Mouse (Mus musculus): Measurements from ENCODE around the gene Ier2.
"Not testable (repeated sequence)": the region's sequence is repeated elsewhere in the genome, so short reads cannot be mapped to it uniquely, and the experiment has no call there.

Ier2 gene

GRCm38 (mm10) chr8:84638555-84639161, 24.0 kb downstream of the Ier2 start:
- DNase-seq: no peak

DNA sequence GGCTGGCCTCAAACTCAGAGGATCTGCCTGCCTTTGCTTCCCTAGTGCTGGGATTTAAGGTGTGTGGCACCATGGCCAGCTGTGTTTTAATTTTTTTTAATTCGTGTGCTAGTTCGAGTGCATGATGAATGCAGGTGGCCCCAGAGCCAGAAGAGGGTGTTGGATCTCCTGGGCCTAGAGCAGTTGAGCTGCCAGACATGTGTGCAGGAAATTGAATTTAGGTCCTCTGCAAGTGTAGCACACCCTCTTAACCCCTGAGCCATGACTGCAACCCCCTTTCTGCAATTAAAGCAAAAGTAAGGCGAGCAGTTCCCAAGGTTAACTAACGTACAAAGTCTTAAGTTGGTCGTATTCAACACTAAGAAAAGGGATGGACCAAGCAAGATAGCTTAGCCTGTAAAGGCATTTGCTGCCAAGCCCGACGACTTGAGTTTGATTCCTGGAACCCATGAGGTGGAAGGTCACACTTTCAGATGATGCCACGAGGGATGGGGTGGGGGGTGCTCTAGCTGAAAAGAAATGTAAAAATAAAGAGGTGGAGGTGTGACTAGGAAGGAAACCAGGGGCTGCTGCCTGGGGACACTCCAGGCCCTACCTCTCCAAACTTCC, 24.6 kb downstream of the Ier2 start:
- DNase-seq: no peak

DNA sequence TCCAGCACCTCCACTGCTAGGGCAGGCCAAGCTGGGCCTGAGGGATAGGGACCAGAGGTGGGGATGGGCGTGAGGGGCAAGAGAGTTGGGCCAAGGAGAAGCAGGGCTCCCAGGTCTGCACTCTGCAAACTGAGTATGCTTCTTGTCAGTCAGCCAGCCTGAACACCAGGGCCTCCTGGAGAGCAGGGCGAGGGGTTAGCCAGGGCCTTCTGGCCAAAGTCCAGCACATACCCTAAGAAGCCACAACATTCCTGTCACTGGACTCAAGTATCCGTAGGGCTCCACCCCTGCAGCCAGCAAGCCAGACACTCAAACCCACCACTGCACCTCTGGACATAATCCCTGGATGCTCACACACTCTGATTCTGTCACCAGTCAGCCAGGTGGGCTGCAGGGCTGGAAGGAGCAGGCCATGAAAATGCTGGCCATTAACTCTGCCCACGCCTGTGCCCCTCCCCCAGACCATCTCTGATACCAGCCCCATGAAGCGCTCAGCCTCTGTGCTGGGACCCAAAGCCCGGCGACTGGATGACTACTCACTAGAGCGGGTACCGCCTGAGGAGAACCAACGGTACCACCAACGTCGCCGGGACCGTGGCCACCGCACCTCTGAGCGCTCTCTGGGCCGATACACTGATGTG, 26.5 kb downstream of the Ier2 start:
- peak; percentile 58 for DNase-seq

- no peak for DNase-seq
These were observed 27.1 kb downstream of the Ier2 start for GRCm38 (mm10) chr8:84635397-84636050.

GRCm38 (mm10) chr8:84634849-84635304, 27.8 kb downstream of the Ier2 start:
- no peak for DNase-seq

DNA sequence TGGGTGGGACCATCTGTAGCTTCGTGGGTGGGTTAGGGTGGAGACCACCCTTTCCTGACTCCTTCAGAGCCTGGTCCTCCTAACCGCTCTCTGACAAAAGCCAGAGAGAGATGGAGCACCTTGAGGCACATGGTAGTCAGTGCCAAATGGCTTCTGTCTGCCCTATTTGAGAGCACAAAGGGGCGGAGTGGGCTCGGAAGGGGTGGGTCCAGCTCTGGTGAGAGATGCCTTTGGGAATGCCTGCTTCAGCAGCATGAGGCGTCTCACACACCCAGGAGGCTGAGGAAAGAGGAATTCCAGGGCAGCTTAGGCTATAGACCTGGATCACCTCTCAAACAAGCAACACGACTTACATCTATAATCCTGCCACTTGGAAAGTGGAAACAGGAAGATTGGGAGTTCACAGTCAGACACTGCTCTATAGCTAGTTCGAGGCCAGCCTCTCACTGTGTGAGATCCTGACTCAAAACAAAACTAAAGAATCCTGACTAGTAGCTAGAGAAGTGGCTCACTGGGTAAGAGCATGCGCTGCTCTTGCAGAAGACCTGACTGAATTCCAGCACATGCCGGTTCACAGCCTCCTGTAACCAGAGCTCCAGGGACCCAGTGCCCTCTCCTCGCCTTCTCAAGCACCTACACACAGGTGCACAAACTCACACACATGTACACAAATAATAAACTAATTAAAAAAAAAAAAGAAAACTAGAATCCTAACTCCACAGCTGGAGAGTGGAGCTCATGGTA, 28.6 kb downstream of the Ier2 start:
- DNase-seq: no peak

DNA sequence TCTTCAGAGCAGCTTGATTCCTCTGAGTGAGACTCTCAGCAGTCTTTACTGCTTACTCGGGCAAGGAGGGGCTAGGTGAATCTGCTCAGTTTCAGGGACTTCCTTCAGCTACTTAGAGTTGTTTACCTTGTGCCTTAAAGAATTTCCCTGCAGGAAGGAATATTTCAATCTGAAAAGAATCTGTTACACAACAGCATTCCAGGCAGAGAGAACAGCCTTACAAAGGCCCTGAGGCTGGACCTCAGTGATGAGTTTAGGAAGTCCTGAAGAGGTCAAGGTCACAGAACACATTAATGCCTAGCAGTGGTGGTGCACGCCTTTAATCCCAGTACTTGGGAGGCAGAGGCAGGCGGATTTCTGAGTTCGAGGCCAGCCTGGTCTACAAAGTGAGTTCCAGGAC, 30.8 kb downstream of the Ier2 start:
- DNase-seq: no peak

- no peak for DNase-seq
These were observed 32.5 kb downstream of the Ier2 start for GRCm38 (mm10) chr8:84630145-84630544.

- no peak for DNase-seq
These were observed 33.1 kb downstream of the Ier2 start for GRCm38 (mm10) chr8:84629586-84629985.

DNA sequence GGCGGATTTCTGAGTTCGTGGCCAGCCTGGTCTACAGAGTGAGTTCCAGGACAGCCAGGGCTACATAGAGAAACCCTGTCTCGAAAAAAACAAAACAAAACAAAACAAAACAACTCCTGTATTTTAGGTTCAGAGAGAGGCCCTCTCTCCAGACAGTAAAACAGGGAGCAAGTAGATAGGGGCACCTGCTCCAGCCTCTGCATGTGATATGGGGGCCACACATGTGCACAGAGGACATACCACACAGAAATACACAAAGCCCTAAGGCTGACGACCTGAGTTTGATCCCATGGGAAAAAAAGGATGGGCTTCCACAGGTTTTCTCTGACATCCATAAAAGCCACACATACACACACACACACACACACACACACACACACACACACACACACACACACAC, 39.2 kb downstream of the Ier2 start:
- not testable (repeated sequence) for DNase-seq

DNA sequence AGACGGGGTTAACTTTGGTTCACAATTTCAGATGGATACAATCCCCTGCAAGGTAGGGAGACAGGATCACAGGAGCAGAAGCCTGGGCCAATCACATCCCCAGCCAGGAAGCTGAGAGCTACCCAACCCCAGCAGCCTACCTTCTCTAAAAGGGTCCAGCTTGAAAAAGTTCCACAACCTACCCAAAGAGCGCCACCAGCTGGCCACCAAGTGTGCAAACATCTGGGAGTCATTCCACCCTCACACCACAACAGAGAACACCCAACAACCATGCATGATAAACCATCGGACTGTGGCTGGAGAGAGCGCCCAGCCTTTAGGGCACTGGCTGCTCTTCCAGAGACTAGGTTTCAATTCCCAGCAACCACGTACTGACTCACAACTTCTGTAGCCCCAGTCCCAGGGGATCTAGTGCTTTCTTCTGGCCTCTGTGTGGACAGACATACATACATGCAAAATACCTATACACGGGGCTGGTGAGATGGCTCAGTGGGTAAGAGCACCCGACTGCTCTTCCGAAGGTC, 41.5 kb downstream of the Ier2 start:
- no peak for DNase-seq

GRCm38 (mm10) chr8:84617005-84617404, 45.6 kb downstream of the Ier2 start:
- DNase-seq: no peak

DNA sequence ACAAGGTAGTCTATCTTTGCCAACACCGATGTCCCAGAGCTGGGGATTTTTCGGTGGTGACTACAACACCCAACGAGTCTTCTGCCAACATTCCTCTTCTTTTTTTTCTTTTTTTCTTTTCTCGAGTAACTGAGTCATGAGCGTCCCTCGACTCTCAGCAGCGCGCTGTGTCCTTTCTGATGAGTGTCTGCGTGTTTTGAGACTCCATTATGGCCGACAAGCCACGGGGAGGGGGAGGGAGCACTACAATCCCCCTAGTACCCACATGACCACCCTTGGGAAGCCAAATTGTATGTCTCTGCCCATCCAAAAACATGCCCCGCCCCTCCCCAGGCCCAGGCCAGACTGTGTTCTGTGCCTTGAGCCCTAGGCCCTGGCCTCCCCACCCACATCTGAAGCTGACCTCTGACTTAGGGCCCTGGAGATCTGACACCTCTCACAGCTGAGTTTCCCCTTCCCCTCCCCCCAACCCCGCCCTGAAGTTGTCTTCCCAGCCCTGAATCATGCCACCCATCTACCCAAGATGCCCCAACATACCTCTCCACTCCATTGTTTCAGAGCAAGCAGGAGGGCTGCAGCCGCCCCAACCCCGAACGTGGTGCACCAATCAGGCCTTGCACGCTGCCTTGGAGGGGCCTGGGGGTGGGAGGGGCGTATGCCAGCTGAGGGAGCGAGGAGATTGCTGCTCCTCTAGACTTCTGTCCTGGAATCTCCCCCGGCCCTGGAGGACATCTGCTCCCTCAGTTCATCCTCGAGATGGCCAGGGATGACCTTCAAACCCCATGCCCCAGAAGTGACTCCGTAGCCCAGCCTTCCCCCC, 46.8 kb downstream of the Ier2 start:
- DNase-seq: no peak

DNA sequence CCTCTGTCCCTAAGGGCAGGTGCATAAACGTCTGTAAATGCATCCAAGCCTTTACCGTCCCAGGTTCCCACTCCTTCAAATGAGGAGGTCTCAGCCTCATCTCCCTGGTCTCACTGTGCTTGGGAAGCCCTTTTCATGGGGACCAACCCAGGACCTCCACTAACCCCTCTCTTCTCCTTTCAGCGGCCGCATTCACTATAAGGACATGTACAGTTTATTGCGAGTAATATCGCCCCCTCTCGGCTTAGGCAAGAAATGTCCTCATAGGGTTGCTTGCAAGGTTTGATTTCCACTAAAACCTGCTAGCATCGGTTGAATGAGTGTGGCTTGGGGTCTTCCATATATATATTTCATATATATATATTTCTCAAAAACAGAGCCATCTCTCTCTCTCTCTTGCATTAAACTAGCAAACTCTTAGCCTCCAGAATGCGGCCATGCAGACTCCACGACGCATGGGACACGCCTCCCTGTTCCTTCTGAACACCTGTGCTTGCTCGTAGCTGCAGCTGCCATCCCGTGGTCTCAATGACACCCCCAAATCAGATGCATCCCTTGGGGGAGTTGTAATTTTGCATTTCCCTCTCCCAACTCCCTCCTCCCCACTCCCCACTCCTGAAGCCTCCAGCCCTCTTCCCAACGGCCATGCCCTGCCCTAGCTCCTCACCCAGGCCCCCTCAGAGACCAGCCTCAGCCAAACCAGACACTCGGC, 48.0 kb downstream of the Ier2 start:
- peak; percentile 61 for DNase-seq

Data from lung, postnatal 36 days (tissue).